Mouse (Mus musculus): ENCODE results near the gene Rps25. TPM values are rescaled to one million over a fixed set of nuclear protein-coding genes. Genes with fewer than 3 reads are reported as not detected.
"Not testable (repeated sequence)": the region's sequence is repeated elsewhere in the genome, so short reads cannot be mapped to it uniquely, and the experiment has no call there.

The Rps25 gene
- total RNA-seq, 2 experiments from 2014 or later = 1,491 to 1,513 TPM

- no peak for DNase-seq (ENCODE audit: low spot score in 2 of 2)
Observed at GRCm38 (mm10) chr9:44399795-44400114, 7.2 kb upstream of the Rps25 start.

GRCm38 (mm10) chr9:44401081-44401480, 5.9 kb upstream of the Rps25 start:
- DNase-seq (ENCODE audit: low spot score in 2 of 2) = no peak

- no peak for DNase-seq (ENCODE audit: low spot score in 2 of 2)
Observed at GRCm38 (mm10) chr9:44405011-44405410, 1.9 kb upstream of the Rps25 start.

GRCm38 (mm10) chr9:44407752-44408097, 786 bp downstream of the Rps25 start:
- DNase-seq (ENCODE audit: low spot score in 2 of 2) = no peak

GRCm38 (mm10) chr9:44408693-44409092, 1.8 kb downstream of the Rps25 start:
- DNase-seq (ENCODE audit: low spot score in 2 of 2) = not testable (repeated sequence)

- DNase-seq (ENCODE audit: low spot score in 2 of 2) = no peak
Observed at GRCm38 (mm10) chr9:44410647-44411336, 3.9 kb downstream of the Rps25 start.

GRCm38 (mm10) chr9:44411601-44412130, 4.7 kb downstream of the Rps25 start:
- no peak for DNase-seq (ENCODE audit: low spot score in 2 of 2)

- no peak for DNase-seq (ENCODE audit: low spot score in 2 of 2)
Observed at GRCm38 (mm10) chr9:44412306-44412705, 5.4 kb downstream of the Rps25 start.

GRCm38 (mm10) chr9:44412781-44413180, 5.8 kb downstream of the Rps25 start:
- DNase-seq (ENCODE audit: low spot score in 2 of 2) = no peak

- no peak for DNase-seq (ENCODE audit: low spot score in 2 of 2)
Observed at GRCm38 (mm10) chr9:44417156-44417891, 10.4 kb downstream of the Rps25 start.

GRCm38 (mm10) chr9:44417892-44418363, 11.0 kb downstream of the Rps25 start:
- DNase-seq (ENCODE audit: low spot score in 2 of 2) = peak; percentile 95 to 96

GRCm38 (mm10) chr9:44418519-44419385, 11.8 kb downstream of the Rps25 start, which contains the start of gene Ccdc84:
Ccdc84 (minus strand) TSS chr9:44418569.
- DNase-seq (ENCODE audit: low spot score in 2 of 2) = no peak

- not testable (repeated sequence) for DNase-seq (ENCODE audit: low spot score in 2 of 2)
Observed at GRCm38 (mm10) chr9:44419730-44420129, 12.8 kb downstream of the Rps25 start.

- DNase-seq (ENCODE audit: low spot score in 2 of 2) = no peak
Observed at GRCm38 (mm10) chr9:44420280-44420898, 13.4 kb downstream of the Rps25 start.

GRCm38 (mm10) chr9:44423576-44423975, 16.6 kb downstream of the Rps25 start:
- DNase-seq (ENCODE audit: low spot score in 2 of 2) = no peak

- no peak for DNase-seq (ENCODE audit: low spot score in 2 of 2)
Observed at GRCm38 (mm10) chr9:44432577-44433185, 25.7 kb downstream of the Rps25 start.

- DNase-seq (ENCODE audit: low spot score in 2 of 2) = no peak
Observed at GRCm38 (mm10) chr9:44435747-44436146, 28.8 kb downstream of the Rps25 start.

GRCm38 (mm10) chr9:44440961-44441360, 34.0 kb downstream of the Rps25 start, which contains the start of gene Foxr1:
Foxr1 (minus strand) TSS chr9:44441136.
- no peak for DNase-seq (ENCODE audit: low spot score in 2 of 2)

- not testable (repeated sequence) for DNase-seq (ENCODE audit: low spot score in 2 of 2)
Observed at GRCm38 (mm10) chr9:44444402-44445025, 37.6 kb downstream of the Rps25 start.

- DNase-seq (ENCODE audit: low spot score in 2 of 2) = no peak
Observed at GRCm38 (mm10) chr9:44450387-44450786, 43.4 kb downstream of the Rps25 start.

All from gastrocnemius, postnatal 4 days (tissue).